Mouse (Mus musculus): ENCODE measurements around the gene Vsx1. TPM values are rescaled to one million over a fixed set of nuclear protein-coding genes. Genes with fewer than 3 reads are reported as not detected.

Gene Vsx1
- polyA plus RNA-seq, 2 experiments from 2014 or later = not detected

DNA sequence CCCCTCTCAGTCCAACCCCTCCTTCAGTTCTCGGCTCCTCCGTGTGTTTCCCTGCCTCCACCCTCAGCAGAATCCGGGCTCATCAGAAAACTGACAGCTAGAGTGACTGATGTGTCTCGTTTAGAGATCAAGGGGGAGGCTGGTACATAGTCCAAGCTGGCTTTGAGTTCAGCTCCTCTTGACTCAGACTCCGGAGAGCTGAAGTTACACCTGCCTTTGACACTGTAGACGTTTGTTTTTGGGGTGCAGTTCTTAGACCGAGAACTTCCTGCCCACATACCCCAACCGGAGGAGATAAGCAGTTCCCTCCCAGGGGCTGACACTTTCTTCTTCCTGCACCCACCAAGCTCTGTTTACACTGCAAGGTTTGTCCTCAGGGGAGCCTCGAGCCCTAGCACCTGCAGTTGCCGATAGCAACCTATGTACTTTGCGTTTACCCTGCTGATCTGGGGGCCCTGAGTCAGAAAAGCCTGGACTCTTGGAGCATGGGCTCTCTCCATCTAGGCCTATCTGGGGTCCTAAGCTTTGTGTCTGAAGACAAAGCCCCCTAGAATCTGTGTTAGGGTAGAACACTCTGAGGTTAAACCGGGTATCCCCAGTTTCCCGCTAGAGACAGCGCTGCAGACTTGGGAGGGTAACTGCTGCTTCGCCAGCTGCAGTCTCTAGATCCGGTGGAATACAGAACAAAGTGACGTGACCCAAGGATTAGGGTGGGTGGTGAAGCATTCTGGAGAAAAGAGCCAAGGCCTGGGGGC lies 21.9 kb downstream of the Vsx1 start:
- peak; percentile 86 for ATAC-seq

DNA sequence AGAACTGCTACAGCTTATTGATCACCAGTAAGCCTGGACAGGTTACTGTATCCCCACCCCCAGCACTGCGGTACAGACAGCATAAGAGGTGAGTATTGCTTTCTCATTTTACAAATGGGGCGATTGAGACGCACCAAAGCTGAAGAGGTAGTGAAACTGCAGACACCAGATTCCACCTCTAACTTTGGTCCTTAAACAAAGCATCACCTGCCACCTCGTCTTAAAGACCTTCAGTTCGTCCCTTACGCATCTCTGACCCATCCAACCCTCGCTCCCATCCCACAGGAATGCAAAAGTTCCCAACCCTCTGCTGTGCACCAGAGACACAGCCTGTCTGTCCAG lies 22.5 kb downstream of the Vsx1 start:
- no peak for ATAC-seq

DNA sequence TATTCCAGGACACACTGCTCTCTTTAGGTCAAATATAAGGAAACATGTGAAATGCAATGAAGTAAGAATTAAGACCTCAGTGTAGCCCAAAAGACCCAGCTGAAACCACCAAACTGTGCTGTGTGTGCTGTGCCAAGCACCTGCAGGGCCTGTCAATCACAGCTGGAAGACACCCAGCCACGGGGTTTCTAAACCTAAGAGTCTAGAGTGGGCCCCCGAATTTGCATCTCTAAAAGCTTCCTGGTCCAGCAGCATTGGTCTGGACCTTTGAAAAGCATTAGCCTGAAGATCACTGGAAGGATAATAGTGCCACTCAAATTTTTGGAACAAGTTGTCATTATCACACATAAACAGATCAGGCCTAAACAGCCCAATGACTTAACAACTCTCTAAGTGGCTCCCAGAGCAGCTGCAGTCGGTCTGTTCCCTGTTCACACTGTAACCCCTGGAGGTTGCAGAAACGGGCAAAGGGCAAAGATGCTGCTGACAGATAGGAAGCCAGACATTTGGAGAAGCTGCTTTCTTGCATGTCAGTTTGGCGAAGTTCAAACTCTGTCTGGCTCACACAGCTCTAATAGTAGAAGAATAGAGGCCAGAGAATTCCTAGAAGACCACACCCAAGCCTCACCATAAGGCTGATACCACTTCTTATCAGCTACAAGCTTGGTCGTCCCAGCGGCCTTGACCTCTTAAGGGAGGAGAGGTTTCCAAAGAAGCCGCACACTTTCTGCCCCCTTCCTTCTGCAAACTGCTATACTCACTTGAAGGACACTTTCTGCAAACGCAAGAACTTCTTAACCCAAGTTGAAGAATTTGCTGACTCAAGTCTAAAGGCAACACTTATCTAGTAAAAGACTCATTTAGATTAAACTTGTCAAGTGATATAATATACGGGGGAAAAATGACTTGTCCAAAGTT lies 23.4 kb downstream of the Vsx1 start:
- no peak for ATAC-seq

DNA sequence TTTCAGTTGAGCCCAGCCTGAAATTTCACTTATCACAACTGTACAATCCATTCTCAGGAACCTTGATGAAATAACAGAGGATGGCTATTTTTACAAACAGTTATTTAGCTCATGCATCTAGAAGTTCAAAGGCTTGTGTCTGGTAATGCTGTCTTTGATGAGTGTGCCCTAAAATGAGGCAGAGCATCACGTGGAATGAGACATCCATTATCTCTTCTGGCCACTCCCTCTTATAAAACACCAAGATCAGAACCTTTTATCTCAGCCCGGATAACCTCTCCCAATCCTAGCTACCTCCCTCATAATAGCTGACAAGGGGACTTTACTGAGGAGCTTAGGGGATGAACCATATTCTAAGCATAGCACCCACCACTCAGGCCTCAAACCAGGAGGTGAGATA lies 24.2 kb downstream of the Vsx1 start:
- no peak for ATAC-seq

DNA sequence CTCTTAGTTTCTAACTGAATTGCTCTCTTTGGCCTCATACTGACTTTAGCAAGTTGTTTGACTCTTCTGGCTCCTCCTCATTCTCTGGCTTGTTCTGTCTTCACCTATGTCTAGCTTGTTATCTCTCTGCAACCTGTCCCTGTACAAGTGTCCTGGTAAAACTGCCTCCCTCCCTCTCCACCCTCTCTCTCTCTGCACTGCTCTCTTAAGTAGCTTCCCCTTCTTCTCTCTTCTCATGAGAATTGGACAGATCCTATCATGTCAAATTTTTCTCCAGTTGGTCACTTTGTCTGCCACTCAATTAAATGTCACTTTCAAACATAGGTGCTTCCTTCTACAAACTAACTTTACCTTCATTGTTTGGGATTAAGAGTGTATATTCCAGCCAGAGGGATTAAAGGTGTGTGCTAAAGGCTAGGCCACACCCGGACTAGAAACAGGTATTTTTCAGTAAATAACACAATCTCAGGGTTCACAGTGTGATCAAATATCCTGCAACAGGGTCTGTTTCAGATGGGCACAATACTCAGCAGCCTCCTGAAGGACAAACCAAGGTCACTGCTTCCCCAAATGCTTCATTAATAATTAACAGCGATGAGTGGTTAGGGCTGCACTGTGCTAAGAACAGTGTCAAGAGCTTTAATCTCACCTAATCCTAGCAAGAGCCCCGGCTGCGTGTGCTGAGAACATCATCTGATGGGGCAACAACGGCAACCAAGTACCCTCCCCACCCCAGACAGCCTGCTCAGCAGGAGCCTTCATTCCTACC lies 24.8 kb downstream of the Vsx1 start:
- ATAC-seq = no peak

DNA sequence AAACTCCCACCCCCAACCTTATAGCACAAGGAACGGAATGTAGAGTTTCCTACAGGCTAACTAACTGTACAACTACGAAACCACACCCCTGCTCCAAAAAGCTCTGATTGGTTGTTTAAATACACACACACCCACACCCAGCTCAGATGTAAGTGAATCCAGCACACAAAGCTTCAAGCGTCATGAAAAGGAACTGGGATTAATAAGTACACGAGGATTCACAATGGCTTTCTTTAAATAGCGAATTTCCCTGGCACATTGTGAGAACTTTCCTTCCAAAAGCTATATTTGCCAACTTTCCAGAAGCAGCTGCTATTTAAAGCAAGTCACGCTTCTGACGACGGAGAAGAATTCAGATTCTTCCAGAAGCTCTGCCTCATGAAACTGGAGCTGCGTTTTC lies 25.9 kb downstream of the Vsx1 start:
- no peak for ATAC-seq

DNA sequence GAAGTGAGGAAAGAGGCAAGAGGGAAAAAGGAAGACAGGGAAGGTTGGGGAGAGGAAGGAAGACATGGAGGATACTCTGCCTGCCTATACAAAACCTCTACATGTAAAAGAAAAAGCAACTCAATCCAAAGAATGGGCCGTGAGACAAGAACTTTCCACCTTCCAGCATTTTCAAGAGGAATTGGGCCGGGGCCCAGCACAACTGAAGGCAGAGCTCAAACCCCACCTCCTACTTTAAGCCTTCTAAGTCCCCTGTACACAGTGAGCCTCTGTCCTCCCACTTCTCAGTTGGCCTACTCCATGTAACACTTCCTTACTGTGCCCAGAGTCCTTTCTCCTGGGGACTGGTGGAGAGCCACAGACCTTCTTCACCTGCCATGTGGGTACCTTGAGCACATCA lies 27.2 kb downstream of the Vsx1 start:
- ATAC-seq = no peak

DNA sequence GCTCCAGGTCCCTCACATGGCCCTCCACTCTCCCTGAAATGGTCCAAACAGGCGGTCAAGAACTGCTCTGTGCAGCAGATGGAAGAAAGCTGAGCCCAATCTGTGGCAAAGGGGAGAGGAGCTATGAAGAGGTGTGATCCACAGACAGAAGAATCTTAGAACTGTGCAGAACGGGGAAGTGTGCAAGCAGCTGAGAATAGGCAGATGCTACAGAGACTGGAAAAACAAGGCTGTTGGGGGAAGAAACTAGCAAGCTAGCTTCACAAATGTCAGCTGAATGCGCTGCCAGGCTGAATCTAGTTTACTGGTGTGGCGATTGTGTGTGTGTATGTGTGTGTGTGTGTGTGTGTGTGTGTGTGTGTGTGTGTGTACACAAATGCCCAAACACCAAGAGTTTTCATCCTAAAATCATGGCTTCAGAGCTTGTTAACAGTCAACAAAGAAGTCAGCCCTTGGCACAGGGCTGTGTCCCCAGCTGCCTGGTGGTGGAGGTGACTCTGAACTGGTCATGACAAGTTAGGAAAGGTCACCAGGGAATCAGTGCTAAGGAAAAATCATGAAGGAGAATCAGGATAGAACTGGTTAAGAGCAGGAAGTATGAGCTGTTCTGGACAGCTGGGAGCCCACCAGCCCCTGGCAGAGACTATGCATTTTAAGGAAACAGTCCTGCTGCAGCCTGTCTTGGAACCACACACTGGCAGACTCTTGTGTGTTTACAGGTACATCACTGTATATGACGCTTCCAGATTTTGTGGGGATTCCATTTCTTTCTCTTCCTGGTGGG lies 28.3 kb downstream of the Vsx1 start:
- ATAC-seq = no peak

DNA sequence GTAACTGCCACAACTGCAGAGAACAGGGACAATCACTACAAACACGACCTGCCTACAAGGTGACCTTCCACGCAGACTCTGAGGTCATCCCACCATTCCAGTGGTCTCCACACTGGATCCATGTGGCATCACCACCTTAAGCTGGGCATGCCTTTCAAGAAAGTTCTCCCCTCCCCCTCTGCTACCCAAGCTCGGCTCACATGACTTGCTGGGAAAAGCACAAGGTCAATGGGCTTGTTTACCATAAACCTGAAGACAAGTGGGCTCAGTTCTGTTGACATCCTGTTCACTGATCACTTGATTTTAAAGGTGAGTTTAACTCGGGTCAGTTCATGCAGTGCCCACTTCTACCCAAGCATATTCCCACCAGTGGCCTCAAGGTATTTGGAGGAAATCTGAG lies 29.1 kb downstream of the Vsx1 start:
- ATAC-seq = no peak

DNA sequence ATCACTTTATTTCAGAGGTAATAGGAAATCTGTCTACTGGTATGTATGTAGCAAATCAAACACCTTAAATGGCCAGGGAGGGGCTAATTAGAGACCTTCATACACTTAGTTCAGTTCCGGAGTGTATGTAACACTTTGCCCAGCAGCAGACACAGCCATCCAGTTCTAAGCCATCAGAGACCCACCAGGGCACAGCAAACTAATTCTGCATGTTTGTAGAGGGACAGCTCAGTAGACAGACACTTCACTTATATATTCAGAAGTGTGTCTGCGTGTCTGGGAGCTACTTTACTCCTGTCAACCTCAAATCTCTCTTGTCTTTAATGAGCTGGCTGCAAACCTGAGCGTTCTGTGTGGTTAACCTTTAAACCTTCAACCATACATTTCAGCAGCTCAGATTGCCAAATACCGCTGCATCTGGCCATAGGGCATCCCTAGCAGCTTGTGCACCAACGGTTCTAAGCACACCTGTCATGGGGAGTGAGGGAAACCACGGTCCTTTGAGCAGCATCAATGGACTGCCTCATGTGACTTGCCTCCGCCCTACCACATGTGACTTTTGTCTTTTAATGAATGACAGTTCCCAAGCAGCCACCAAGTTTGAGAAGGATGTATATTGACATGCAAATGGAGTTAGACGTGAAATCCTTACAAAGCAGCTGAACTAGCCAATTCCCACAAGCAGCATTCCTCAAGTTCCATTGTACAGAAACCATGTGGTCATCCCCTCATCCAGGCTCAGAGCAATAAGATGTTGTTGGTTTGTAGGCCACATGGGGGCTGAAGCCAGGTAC lies 32.0 kb downstream of the Vsx1 start:
- ATAC-seq = no peak

DNA sequence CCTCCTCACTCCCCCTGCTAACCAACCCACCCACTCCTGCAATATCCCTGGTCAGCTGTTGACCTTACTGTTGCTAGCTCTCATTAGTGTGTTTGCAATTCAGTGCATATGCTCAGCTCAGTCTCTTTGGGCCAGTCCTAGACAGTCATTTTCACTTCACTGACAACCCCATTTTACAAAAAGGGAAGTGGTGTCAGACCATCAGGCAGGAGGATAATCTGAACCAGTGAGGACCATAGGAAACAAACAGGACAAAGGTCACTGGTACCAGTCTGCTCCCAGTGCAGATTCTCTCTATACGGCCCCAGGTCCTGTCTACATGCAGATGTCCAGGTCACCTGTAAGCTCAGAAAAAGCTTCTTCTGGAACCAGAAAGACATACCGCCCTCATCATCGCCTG lies 33.0 kb downstream of the Vsx1 start:
- ATAC-seq = no peak

DNA sequence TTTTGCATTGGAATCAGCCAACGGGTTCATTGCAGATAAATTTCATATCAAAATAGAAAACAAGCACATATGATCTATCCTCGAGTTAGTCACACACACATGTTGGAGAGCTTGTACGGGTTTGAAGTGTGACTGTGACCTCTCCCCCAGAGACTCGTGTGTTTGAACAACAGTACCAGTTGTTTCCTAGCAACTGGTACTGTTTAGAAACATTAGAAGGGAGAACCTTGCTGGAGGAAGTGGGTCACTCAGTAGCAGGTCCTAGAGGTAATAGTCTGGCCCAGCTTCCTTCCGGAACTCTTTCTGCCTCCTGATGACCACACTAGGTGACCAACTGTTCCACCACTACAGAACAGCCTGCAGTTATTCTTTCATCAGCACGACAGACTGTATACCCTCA lies 33.9 kb downstream of the Vsx1 start:
- no peak for ATAC-seq

DNA sequence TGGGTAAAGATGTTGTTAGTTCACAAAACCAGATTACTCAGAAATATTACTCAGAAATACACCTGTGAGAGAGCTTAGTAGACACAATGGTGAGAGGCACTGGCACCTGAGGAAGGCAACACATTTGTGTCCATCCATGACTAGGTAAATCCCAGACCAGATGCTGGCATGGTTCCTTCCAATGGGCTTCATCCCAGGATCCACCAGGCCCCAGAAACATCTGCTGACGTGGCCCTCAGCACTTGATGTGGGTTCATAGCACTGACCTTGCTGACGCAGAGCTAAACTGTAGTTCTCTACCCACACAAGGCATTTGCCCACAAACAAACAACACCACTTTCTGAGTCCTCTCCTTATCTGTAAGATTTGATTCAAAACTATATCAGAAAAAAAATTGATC lies 34.3 kb downstream of the Vsx1 start:
- ATAC-seq = no peak

DNA sequence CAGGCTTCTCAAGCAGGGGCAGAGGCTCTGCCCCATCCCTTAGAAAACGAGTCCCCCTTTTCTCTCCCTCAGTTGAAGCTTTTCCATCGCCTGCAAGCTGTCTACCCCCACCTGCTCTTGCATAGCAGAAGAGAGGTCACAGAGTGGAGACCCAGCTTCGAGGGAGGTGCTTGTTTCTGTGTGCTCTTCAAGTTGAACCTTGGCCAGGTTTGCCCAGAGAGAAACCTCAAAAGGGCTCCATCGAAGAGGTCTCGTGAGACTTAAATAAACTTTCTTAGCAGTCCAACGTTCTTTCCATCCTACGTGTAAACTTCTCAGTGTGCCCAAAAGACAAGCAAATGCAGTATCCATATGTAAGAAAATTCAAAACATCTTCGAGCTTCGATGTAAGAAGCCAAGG lies 37.8 kb downstream of the Vsx1 start:
- no peak for ATAC-seq

DNA sequence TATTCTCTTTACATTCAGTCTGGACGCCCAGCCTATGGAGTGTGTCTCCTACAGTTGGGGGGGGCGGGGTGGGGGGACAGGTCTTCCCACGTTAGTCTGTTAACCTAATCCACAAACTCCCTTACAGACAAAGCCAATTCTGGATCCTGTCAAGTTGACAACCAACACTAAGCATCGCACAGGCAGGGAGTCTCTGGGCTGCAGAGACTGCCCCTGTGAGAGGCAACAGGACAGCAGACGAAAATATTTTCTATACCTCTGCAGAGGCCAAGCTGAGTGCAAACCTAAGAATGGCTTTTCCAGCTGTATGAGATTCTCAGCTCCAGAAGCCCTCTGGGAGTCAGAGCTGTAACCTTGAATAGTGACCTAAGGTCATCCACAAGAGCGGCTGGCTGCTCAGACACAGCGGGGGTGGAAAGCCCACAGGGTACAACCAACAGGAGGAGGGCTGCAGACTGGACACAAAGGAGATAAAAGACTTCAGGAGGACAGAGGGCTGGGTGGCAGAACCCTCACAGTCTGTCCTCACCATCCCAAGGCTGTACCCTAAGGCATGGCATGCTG lies 38.6 kb downstream of the Vsx1 start:
- ATAC-seq = no peak

DNA sequence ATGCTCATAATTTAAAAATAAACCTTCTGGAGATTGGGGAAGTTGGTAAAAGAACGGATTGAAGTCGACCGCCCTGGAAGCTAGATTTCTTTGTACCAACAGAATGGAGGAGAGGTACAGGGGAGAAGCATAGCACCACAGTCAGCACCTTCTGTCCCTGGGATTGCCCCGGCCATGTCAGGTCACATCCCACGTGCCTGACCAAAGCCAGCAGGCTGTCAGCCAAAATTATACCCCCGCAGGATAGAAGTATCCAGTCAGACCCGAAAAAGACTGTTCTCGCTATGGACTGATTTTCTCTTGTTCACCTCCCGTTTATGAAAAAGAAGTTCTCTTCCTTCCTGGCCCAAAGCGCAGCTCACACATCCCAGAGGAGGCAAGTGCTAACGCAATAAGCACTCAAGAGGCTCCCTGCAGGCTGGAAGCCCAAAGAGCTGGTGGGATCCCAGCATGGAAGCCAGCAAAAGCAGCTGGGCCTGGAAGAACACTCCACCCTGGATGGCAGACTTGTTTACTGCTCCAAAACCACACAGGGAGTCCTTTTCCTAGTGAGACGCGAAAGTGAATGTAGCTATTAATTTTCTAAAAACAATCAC lies 40.8 kb downstream of the Vsx1 start:
- ATAC-seq = no peak

DNA sequence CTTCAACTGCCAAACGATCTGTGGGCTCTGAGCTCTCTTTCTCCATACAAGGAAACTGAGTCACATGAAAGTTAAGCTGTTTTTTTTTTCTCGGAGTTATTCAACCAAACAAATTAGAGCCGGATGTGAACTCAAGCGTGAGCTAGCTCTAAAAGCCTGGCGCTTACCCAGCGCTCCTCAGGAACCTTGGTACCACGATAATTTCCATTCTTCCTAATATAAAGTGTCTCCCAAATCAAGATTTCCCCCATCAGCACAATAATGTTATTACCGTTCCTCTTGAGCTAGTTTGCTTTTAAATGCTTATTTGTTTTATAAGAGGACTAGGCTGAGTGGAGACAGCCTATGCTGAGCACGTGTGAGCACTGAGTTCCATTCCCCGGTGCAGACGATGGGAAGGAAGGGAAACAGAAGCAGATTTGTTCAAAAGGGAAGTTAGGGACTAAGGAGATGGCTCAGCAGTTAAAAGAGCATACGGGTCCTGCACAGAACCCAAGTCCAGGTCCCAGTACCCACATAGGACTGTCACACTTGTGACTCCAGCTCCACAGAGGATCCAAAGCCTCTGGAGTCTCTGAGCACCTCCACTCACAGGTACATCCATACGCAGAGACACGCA lies 41.4 kb downstream of the Vsx1 start:
- no peak for ATAC-seq

DNA sequence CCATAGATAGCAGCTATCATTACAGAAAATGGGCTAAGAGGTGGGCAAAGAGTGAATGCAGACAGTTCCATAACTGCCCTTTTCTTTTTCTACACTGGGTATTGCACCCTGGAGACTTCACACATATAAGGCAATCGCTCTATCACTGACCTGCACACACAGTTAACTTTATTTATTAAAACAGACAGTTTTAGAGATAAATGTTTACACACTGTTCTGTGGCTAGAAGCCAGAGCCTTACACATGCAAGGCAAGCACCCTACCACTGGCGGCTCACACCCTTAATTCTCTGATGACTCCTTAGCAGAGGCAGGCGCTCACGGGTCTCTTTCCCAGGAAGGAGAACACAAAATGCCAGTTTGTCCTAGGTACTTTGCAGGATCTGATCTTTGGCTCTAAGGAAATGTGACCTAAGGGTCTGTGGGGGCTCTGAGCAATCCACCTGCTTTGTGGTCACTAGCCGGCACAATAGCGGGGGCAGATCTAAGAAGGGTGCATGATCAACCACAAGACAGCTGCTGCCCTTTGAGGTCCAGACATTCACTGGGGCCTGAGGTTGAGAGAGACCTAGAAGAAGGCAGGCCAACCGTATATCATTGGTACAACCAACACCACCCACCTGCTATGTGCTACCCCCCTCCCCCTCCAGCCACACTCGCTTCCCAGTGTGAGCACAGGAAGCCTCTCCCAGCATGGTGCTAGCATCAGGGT lies 42.6 kb downstream of the Vsx1 start:
- ATAC-seq = no peak

DNA sequence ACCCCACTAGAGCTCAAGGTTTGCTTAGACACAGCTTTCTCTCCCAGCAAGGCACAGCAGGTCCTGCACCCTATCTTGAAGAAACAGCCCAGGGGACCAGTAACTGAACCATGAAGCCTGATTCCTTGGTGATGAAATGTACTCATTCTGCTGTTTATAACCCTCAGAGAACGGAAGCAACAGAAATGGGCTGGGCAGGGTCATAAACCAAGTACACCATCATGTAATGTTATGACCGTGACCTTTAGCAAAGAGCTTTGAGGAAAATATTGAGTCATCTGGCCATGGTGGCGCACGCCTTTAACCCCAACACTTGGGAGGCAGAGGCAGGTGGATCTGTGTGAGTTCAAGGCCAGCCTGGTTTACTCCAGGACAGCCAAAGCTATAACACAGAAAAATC lies 43.9 kb downstream of the Vsx1 start:
- peak; percentile 32 for ATAC-seq

Measured in CD4-positive, CD25-positive, alpha-beta regulatory T cell, adult 4 months (primary cell).